Mouse (Mus musculus): ENCODE results near the gene Arr3.

Gene Arr3

GRCm38 (mm10) chrX:100605314-100605713, at the start of gene Arr3:
Gene Arr3, plus strand, starts transcription at chrX:100605497.
- DNase-seq, result no peak

GRCm38 (mm10) chrX:100556026-100556425, 49.3 kb upstream of the Arr3 start:
- no peak for DNase-seq

- DNase-seq, result no peak
Measured at GRCm38 (mm10) chrX:100565696-100566095, 39.6 kb upstream of the Arr3 start.

GRCm38 (mm10) chrX:100571951-100572350, 33.3 kb upstream of the Arr3 start, which contains the start of gene Awat1:
Gene Awat1, plus strand, starts transcription at chrX:100572251.
- DNase-seq, result no peak

- no peak for DNase-seq
Measured at GRCm38 (mm10) chrX:100594791-100595190, 10.5 kb upstream of the Arr3 start, which contains the start of gene P2ry4. Gene P2ry4, minus strand, starts transcription at chrX:100594869.

- no peak for DNase-seq
Measured at GRCm38 (mm10) chrX:100597439-100597838, 7.9 kb upstream of the Arr3 start.

- no peak for DNase-seq
Measured at GRCm38 (mm10) chrX:100599755-100600154, 5.5 kb upstream of the Arr3 start.

GRCm38 (mm10) chrX:100618488-100618887, 13.2 kb downstream of the Arr3 start:
- no peak for DNase-seq

GRCm38 (mm10) chrX:100621366-100621765, 16.1 kb downstream of the Arr3 start:
- DNase-seq, result no peak

- no peak for DNase-seq
Measured at GRCm38 (mm10) chrX:100624242-100624641, 18.9 kb downstream of the Arr3 start.

- no peak for DNase-seq
Measured at GRCm38 (mm10) chrX:100625146-100625545, 19.8 kb downstream of the Arr3 start.

GRCm38 (mm10) chrX:100625546-100625801, 20.2 kb downstream of the Arr3 start, which contains the start of gene Kif4:
Gene Kif4, plus strand, starts transcription at chrX:100625737.
- DNase-seq, result no peak

GRCm38 (mm10) chrX:100625802-100626793, 20.8 kb downstream of the Arr3 start, which contains the start of gene Pdzd11:
Gene Pdzd11, minus strand, starts transcription at chrX:100626568.
- peak; percentile 71 to 73 for DNase-seq

- DNase-seq, result no peak
Measured at GRCm38 (mm10) chrX:100629076-100629475, 23.8 kb downstream of the Arr3 start.

- no peak for DNase-seq
Measured at GRCm38 (mm10) chrX:100638477-100638876, 33.2 kb downstream of the Arr3 start.

- DNase-seq, result no peak
Measured at GRCm38 (mm10) chrX:100652848-100653247, 47.6 kb downstream of the Arr3 start.

- DNase-seq, result no peak
Measured at GRCm38 (mm10) chrX:100664825-100665224, 59.5 kb downstream of the Arr3 start.

Measured in spleen, adult 18-20 months (tissue).